Mouse (Mus musculus): ENCODE data around the gene Atp7b. TPM values are rescaled to one million over a fixed set of nuclear protein-coding genes. Genes with fewer than 3 reads are reported as not detected.

Gene Atp7b
- polyA plus RNA-seq (2012; rRNA removed), result 1.5 and 1.9 TPM in 2 replicates

GRCm38 (mm10) chr8:22059821-22060445, at the start of gene Atp7b:
Gene Atp7b (minus strand): TSS chr8:22060305.
- peak in 1 of 2 experiments; percentile 37 for DNase-seq (ENCODE audit: extremely low spot score in 1 of 2, low spot score in 1 of 2)

GRCm38 (mm10) chr8:22107020-22107419, 46.9 kb upstream of the Atp7b start:
- DNase-seq (ENCODE audit: extremely low spot score in 1 of 2, low spot score in 1 of 2), result no peak

DNA sequence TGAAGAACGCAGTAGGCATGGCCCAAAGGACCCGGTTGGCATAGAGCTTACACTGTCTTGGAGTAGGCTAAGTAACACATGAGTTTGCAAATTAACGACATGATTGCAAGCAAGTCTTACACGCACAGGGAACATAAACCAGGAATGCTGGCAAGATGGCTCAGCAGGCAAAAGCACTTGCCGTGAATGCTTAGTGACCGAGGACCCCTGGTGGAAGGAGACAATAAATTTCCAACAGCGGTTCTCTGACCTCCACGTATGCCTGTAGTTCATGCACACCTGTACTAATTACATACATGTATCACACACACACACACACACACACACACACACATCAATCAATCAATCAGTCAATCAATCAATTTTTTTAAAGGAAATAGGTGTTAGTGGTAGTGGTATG, 31.5 kb upstream of the Atp7b start:
- DNase-seq (ENCODE audit: extremely low spot score in 1 of 2, low spot score in 1 of 2), result no peak

DNA sequence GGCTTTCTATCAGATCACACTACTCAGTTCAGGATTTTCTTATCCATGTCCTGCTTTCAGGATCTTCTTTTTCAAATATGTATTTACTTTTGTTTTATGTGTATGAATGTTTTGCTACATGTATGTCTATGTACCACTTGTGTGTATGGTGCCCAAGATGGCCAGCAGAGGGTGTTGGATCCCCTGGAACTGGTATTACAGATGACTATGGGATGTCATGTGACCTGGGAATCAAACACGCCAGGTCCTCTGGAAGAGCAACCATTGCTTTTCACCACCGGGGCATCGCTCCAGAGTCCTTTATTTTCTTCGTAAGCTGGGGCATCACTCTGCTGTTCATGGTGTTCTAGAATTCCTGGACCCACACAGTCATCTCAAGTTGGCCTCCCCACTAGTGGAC, 29.1 kb upstream of the Atp7b start:
- DNase-seq (ENCODE audit: extremely low spot score in 1 of 2, low spot score in 1 of 2), result no peak

DNA sequence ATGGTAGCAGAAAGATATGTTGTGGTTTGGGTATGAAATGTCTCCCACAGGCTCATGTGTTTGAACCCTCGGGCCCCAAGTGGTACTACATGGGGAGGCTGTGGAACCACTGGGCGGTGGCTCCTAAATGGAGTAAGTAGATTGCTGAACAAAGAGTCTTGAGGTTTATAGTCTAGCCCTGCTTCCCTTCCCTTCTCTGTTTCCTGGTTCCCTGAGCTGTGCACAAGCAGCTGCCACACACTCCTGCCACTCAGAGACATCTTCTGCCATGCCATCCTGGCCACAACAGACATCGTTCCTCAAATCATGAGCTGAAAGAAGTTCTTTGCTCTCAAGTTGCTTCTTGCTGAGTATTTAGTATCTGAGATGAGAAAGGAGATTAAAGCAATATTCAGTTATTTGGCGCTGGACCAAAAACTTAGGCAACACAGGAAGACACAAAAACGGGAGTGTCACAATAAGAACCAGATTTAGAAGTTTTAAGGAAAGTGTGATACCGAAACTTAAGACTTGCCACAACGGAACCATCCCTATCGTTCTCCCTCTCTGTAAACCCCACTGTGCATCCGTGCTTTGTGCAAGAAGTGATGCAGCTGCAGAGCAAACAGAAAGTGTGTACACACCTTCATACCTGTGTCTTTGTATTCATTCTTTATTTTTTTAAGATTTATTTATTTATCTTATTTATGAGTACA, 19.4 kb upstream of the Atp7b start:
- DNase-seq (ENCODE audit: extremely low spot score in 1 of 2, low spot score in 1 of 2), result no peak

GRCm38 (mm10) chr8:22061126-22061525, 1.0 kb upstream of the Atp7b start:
- peak in 1 of 2 experiments; percentile 4 for DNase-seq (ENCODE audit: extremely low spot score in 1 of 2, low spot score in 1 of 2)

- DNase-seq (ENCODE audit: extremely low spot score in 1 of 2, low spot score in 1 of 2), result peak; percentile 95 to 97
These were observed 363 bp upstream of the Atp7b start, which contains the start of gene Alg11 for GRCm38 (mm10) chr8:22060446-22060889. Gene Alg11 (plus strand): TSS chr8:22060721.

GRCm38 (mm10) chr8:22059153-22059738, 859 bp downstream of the Atp7b start:
- no peak for DNase-seq (ENCODE audit: extremely low spot score in 1 of 2, low spot score in 1 of 2)

- no peak for DNase-seq (ENCODE audit: extremely low spot score in 1 of 2, low spot score in 1 of 2)
These were observed 1.7 kb downstream of the Atp7b start for GRCm38 (mm10) chr8:22058368-22058767.

- DNase-seq (ENCODE audit: extremely low spot score in 1 of 2, low spot score in 1 of 2), result no peak
These were observed 3.3 kb downstream of the Atp7b start for GRCm38 (mm10) chr8:22056850-22057249.

DNA sequence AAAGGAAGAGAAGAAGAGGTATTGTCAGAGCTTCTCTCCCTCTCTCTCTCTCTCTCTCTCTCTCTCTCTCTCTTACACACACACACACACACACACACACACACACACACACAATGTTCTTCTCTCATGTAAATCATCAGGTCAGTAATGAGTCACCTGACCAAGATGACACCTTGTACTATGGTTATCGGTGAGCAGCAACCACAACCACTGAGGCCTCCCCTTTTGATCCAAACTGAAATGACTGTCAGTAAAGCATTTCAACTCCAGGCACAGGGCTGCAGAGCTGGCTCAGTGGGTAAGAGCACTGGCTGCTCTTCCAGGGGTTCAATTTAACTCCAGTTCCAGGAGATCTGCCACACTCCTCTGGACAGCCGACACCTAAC, 4.6 kb downstream of the Atp7b start:
- no peak for DNase-seq (ENCODE audit: extremely low spot score in 1 of 2, low spot score in 1 of 2)

- no peak for DNase-seq (ENCODE audit: extremely low spot score in 1 of 2, low spot score in 1 of 2)
These were observed 5.2 kb downstream of the Atp7b start for GRCm38 (mm10) chr8:22054674-22055491.

GRCm38 (mm10) chr8:22047699-22048464, 12.2 kb downstream of the Atp7b start:
- peak in 1 of 2 experiments; percentile 25 for DNase-seq (ENCODE audit: extremely low spot score in 1 of 2, low spot score in 1 of 2)

DNA sequence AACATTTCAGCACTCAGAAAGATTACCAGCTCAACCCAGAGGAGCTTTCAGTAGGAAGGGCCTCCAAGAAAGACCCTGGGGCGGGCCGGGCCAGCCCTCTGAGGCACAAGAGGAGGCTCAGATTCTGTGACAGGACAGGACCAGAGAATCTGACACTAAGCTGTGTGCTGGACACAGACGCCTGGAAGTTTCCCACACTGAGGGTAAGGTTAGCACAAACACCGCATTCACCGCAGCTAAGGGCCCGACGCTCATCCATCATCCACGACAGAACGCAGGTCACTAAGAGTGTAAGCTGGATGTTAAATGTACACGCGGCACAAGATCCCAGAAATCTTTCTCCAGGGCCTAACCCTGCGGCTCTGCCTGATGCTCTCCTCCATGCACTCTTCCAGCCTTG, 16.4 kb downstream of the Atp7b start:
- no peak for DNase-seq (ENCODE audit: extremely low spot score in 1 of 2, low spot score in 1 of 2)

- DNase-seq (ENCODE audit: extremely low spot score in 1 of 2, low spot score in 1 of 2), result no peak
These were observed 17.6 kb downstream of the Atp7b start for GRCm38 (mm10) chr8:22042515-22042914.

- no peak for DNase-seq (ENCODE audit: extremely low spot score in 1 of 2, low spot score in 1 of 2)
These were observed 20.0 kb downstream of the Atp7b start for GRCm38 (mm10) chr8:22040153-22040509.

DNA sequence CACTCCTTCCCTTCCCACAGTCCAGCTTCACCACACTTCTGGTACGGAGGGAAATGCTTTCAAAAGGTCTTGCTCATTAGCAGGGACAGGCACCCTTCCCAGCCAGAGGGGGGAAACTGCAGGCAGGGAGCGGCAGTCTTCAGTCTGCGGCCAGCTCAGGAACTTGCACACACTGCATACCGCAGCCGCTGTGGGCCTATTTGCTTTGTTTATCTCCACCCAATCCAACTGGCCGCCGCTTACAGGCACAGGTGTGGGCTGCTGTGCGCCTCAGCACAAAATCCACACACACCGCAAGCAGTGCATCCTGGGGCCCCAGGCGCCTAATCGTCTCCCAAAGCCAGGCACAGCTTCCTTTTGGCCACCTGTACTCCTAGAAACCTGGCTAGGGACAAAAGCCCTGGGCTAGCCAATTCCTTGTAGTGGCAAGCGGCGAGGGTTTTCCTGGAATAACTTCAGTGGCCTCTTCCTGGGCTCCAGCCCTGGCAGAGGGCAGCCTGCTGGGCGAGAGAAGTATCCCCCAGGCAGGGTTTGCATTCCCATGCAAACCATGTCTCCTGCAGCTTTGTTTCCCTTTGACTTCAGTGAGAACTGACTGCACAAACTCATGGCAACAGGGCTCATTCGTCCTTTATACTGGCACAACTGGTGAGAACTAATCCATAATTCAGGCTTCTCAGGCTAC, 20.5 kb downstream of the Atp7b start:
- DNase-seq (ENCODE audit: extremely low spot score in 1 of 2, low spot score in 1 of 2), result no peak

GRCm38 (mm10) chr8:22037022-22037421, 23.1 kb downstream of the Atp7b start:
- no peak for DNase-seq (ENCODE audit: extremely low spot score in 1 of 2, low spot score in 1 of 2)

- no peak for DNase-seq (ENCODE audit: extremely low spot score in 1 of 2, low spot score in 1 of 2)
These were observed 24.0 kb downstream of the Atp7b start for GRCm38 (mm10) chr8:22036137-22036536.

DNA sequence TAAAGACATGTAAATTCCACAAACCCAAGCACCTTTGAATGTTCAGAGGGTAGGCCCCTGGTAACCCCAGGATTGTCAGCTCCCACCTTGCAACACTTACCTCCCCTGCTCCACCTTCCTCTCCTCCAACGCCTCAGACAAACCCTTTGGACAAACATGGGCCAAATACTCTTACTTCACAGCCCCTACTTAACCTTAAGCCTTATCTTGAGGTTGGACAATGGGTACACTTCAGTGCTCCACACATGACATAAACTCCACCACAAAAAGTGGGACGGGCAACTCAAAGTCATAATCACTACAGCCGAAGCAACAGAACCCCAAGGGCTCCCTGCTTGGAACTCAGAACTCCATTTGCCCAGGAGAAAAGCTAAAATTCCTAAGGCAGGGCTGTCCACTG, 29.1 kb downstream of the Atp7b start:
- DNase-seq (ENCODE audit: extremely low spot score in 1 of 2, low spot score in 1 of 2), result no peak

Measured in frontal cortex, adult 2 months (tissue).